8 mouse cellular contexts compared by ENCODE assay signal in the genomic region with DNA sequence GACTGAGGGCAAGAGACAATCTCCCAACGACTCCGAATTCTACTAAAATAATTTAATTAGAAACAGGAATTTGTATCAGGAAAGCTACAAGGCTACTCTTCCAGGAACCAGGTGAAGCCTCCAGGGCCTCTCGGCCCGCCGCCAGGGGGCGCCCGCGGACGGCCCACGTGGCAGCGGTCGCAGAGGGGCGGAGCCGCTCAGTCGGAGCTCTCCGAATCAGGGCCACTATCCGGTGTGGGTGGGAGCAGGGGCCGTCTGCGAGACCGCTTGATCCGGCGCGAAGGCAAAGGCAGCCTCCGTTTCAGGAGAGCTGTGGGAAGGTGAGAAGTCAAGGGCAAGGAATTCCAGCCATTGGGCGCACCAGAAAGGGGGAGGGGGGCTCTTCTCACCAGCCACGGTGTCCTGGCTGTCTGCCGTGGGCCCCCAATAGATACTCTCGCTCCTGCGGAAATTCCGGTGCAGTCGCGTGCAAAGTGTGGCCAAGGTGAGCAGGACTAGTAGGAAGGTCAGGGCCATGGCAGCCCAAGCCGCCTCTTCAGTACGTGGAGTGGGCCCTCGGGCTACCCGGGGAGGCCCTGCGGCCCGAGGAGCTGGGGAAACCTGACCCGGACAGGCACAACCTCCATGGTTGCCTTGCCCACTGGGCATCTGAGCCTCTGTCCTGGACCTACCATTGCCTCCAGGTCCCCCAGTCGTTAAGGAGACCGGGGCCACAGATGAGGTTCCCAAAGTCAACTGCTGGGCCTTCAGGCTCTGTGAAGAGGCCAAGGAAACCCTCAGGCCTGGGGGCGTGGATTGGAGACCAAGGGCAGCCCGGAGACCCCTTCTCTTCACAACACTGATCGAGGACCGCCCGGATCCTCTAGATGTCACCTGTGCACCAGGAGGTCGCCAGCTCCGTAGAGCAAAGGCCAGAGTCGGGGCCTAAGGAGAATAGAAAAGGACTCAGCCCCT. TPM values are rescaled to one million over a fixed set of nuclear protein-coding genes. Genes with fewer than 3 reads are reported as not detected.
DNase-seq lines count a peak whose midpoint lies in the region; ATAC-seq lines count a peak whose summit lies in the region.

No protein-coding gene starts in this region.

- intact Hi-C loops in left cerebral cortex, postnatal 25 days (cut with DNase I) = loop anchor here (5.0 kb wide), 1 partner anchor 119 kb away; no protein-coding TSS in a partner anchor

- no peaks in the 10 kb centered on the region for H3K27me3 ChIP-seq in hindbrain, embryonic 12.5 days

- H3K4me1 ChIP-seq in hindbrain, embryonic 12.5 days = peaks cover 14% of the 10 kb centered on the region

- peaks cover 41% of the 10 kb centered on the region for H3K36me3 ChIP-seq in hindbrain, embryonic 12.5 days

- WGBS in hindbrain, embryonic 12.5 days = 20% methylated on average over 49 of the region's 49 CpGs

- peak overlapping the region; percentile 59 for H3K9ac ChIP-seq in hindbrain, embryonic 12.5 days

- H3K4me3 ChIP-seq in hindbrain, embryonic 12.5 days = peak overlapping the region; percentile 27

- H3K27ac ChIP-seq in hindbrain, embryonic 12.5 days = no peak overlapping the region

- peak; percentile 55; the same call in 1 of the 2 replicates for ATAC-seq in hindbrain, embryonic 12.5 days (ENCODE audit: low FRiP score)
- peak; percentile 58 for ATAC-seq in megakaryocyte-erythroid progenitor cell, adult 5-6 weeks (replicated peaks; ENCODE audit: low FRiP score, low TSS enrichment, poor library complexity, severe bottlenecking)

- peak overlapping the region; percentile 60 for H3K4me2 ChIP-seq in hindbrain, embryonic 12.5 days (replicated peaks)

- H3K9me3 ChIP-seq in hindbrain, embryonic 12.5 days (replicated peaks) = no peaks in the 10 kb centered on the region

- peak; percentile 91 for DNase-seq in ZHBTc4 (ENCODE audit: low read depth, low spot score)
- DNase-seq in cerebellum, postnatal 10 days = peak; percentile 89 to 92
- DNase-seq in frontal cortex, postnatal 14 days (ENCODE audit: low spot score in 2 of 2) = peak; percentile 72 to 77
- DNase-seq in left cerebral cortex, postnatal 25 days (ENCODE audit: low spot score in 2 of 2) = peak; percentile 86 to 87
- peak; percentile 81 for DNase-seq in right cerebral cortex, postnatal 25 days
- DNase-seq in adipocyte (ENCODE audit: low spot score) = no peak

RNA-seq across cellular contexts. Expression of a gene that starts 6.6 kb away (rescaled TPM):
- polyA plus RNA-seq in hindbrain, embryonic 12.5 days (2016; fragmentation: Nextera tagmentation; extraction: Ambion mirVana) = 3.5 and 4.2 TPM in 2 replicates
- 1 to 10 TPM; 1.6 to 1.7 TPM for total RNA-seq in left cerebral cortex, postnatal 25 days (2021)
- total RNA-seq in megakaryocyte-erythroid progenitor cell, adult 5-6 weeks (2014; fragmentation: Nextera tagmentation) = 2.1 and 2.2 TPM in 2 replicates
- total RNA-seq in megakaryocyte-erythroid progenitor cell, adult 5-6 weeks (2017) = 0.70 and 4.1 TPM in 2 replicates

RNA-seq across cellular contexts. Expression of a gene that starts 7.4 kb away (rescaled TPM):
- 29.7 and 32.3 TPM in 2 replicates for polyA plus RNA-seq in hindbrain, embryonic 12.5 days (2016; fragmentation: Nextera tagmentation; extraction: Ambion mirVana)
- total RNA-seq in left cerebral cortex, postnatal 25 days (2021) = 1 to 10 TPM; 3.3 to 4.4 TPM
- 3.8 and 11.1 TPM in 2 replicates for total RNA-seq in megakaryocyte-erythroid progenitor cell, adult 5-6 weeks (2014; fragmentation: Nextera tagmentation)
- 0.66 and 0.76 TPM in 2 replicates for total RNA-seq in megakaryocyte-erythroid progenitor cell, adult 5-6 weeks (2017)

RNA-seq across cellular contexts. Expression of a gene that starts 10.7 kb away (rescaled TPM):
- 0.14 TPM in 1 of 2 replicates, not detected in the other for polyA plus RNA-seq in hindbrain, embryonic 12.5 days (2016; fragmentation: Nextera tagmentation; extraction: Ambion mirVana)
- not detected for total RNA-seq in left cerebral cortex, postnatal 25 days (2021)
- 0.69 and 1.3 TPM in 2 replicates for total RNA-seq in megakaryocyte-erythroid progenitor cell, adult 5-6 weeks (2014; fragmentation: Nextera tagmentation)
- not detected in 2 replicates for total RNA-seq in megakaryocyte-erythroid progenitor cell, adult 5-6 weeks (2017)

RNA-seq across cellular contexts. Expression of a gene that starts 15.0 kb away (rescaled TPM):
- 10.9 and 13.4 TPM in 2 replicates for polyA plus RNA-seq in hindbrain, embryonic 12.5 days (2016; fragmentation: Nextera tagmentation; extraction: Ambion mirVana)
- total RNA-seq in left cerebral cortex, postnatal 25 days (2021) = 100 to 1,000 TPM; 247 to 261 TPM
- 28.7 and 37.5 TPM in 2 replicates for total RNA-seq in megakaryocyte-erythroid progenitor cell, adult 5-6 weeks (2014; fragmentation: Nextera tagmentation)
- 10.9 and 13.6 TPM in 2 replicates for total RNA-seq in megakaryocyte-erythroid progenitor cell, adult 5-6 weeks (2017)

RNA-seq across cellular contexts. Expression of a gene that starts 18.9 kb away (rescaled TPM):
- 28.3 and 29.2 TPM in 2 replicates for polyA plus RNA-seq in hindbrain, embryonic 12.5 days (2016; fragmentation: Nextera tagmentation; extraction: Ambion mirVana)
- total RNA-seq in left cerebral cortex, postnatal 25 days (2021) = 100 to 1,000 TPM; 100 to 101 TPM
- total RNA-seq in megakaryocyte-erythroid progenitor cell, adult 5-6 weeks (2014; fragmentation: Nextera tagmentation) = 25.8 and 26.4 TPM in 2 replicates
- 8.3 and 11.7 TPM in 2 replicates for total RNA-seq in megakaryocyte-erythroid progenitor cell, adult 5-6 weeks (2017)
